Mouse (Mus musculus) cortical plate, adult 2 months (tissue): Measurements from ENCODE around the gene Pawr. TPM values are rescaled to one million over a fixed set of nuclear protein-coding genes. Genes with fewer than 3 reads are reported as not detected.

Experiments
- H3K27ac ChIP-seq: fragments of 200-500 bp; 2 replicates; pipeline ENCODE4 v1.5.1; 2012; ENCODE audit warnings: low read length, control low read depth, inconsistent platforms; ENCODE audit not compliant: insufficient read depth
- H3K4me1 ChIP-seq: fragments of 200-500 bp; 2 replicates; pipeline ENCODE4 v1.6.1; 2011; ENCODE audit warnings: low read length; ENCODE audit not compliant: control insufficient read depth, insufficient read depth
- H3K4me3 ChIP-seq: fragments of 200-500 bp; 2 replicates; pipeline ENCODE4 v1.5.1; 2011; ENCODE audit warnings: mild to moderate bottlenecking, low read length, control low read depth; ENCODE audit not compliant: insufficient read depth
- CTCF ChIP-seq: fragments of 200-500 bp; IDR thresholded peaks from 2 replicates; pipeline ENCODE4 v1.5.1; 2011; ENCODE audit warnings: mild to moderate bottlenecking, control low read depth, low read length; ENCODE audit not compliant: insufficient read depth; ENCODE audit errors: extremely low read depth
- POLR2A ChIP-seq: fragments of 200-500 bp; IDR thresholded peaks from 2 replicates; pipeline ENCODE4 v1.6.1; 2011; ENCODE audit warnings: mild to moderate bottlenecking, low read length, control low read depth; ENCODE audit not compliant: insufficient read depth; ENCODE audit errors: extremely low read depth
- polyA plus RNA-seq: library from polyadenylated mRNA; depleted of rRNA; stranded (reverse); fragments of >200 nt; gene quantifications from 2 replicates; pipeline ENCODE4 v1.2.3, GENCODE M21; 2012

Gene Pawr
- polyA plus RNA-seq, 1 experiment = 2.8 TPM

GRCm38 (mm10) chr10:108380715-108381114 lies 48.8 kb downstream of the Pawr start:
- Histone ChIP-seq H3K4me3 (no peak overlapping the region), H3K4me1 (no peaks in the 10 kb centered on the region), H3K27ac (no peak overlapping the region)
- TF ChIP-seq POLR2A (no peak), CTCF (no peak)

GRCm38 (mm10) chr10:108384153-108384769 lies 52.3 kb downstream of the Pawr start:
- Histone ChIP-seq H3K27ac (no peak overlapping the region), H3K4me3 (no peak overlapping the region), H3K4me1 (peaks cover 2% of the 10 kb centered on the region; the same call in 1 of the 2 replicates)
- TF ChIP-seq POLR2A (no peak), CTCF (no peak)

- Histone ChIP-seq H3K4me1 (peaks cover 2% of the 10 kb centered on the region; the same call in 1 of the 2 replicates), H3K4me3 (no peak overlapping the region), H3K27ac (no peak overlapping the region)
- TF ChIP-seq CTCF = no peak
- TF ChIP-seq POLR2A = no peak
Measured at GRCm38 (mm10) chr10:108385480-108385955, 53.6 kb downstream of the Pawr start.

GRCm38 (mm10) chr10:108388410-108388915 lies 56.5 kb downstream of the Pawr start:
- H3K4me3 ChIP-seq = no peak overlapping the region
- H3K27ac ChIP-seq = no peak overlapping the region
- TF ChIP-seq CTCF = no peak
- peaks cover 2% of the 10 kb centered on the region; the same call in 1 of the 2 replicates for H3K4me1 ChIP-seq

GRCm38 (mm10) chr10:108389178-108389926 lies 57.4 kb downstream of the Pawr start:
- H3K27ac ChIP-seq = no peak overlapping the region
- TF ChIP-seq CTCF = no peak
- no peak for TF ChIP-seq POLR2A
- H3K4me1 ChIP-seq = peaks cover 2% of the 10 kb centered on the region; the same call in 1 of the 2 replicates
- no peak overlapping the region for H3K4me3 ChIP-seq

- Histone ChIP-seq H3K27ac (no peak overlapping the region), H3K4me3 (no peak overlapping the region), H3K4me1 (peaks cover 2% of the 10 kb centered on the region; the same call in 1 of the 2 replicates)
- no peak for TF ChIP-seq CTCF
- TF ChIP-seq POLR2A = no peak
Measured at GRCm38 (mm10) chr10:108389927-108390287, 58.0 kb downstream of the Pawr start.

GRCm38 (mm10) chr10:108391370-108391902 lies 59.5 kb downstream of the Pawr start:
- Histone ChIP-seq H3K4me3 (no peak overlapping the region), H3K27ac (no peak overlapping the region), H3K4me1 (no peaks in the 10 kb centered on the region)
- no peak for TF ChIP-seq POLR2A
- no peak for TF ChIP-seq CTCF

- H3K4me3 ChIP-seq = no peak overlapping the region
- H3K4me1 ChIP-seq = no peaks in the 10 kb centered on the region
- TF ChIP-seq POLR2A (no peak), CTCF (no peak)
- no peak overlapping the region for H3K27ac ChIP-seq
Measured at GRCm38 (mm10) chr10:108392151-108392550, 60.2 kb downstream of the Pawr start.

- Histone ChIP-seq H3K27ac (no peak overlapping the region), H3K4me3 (no peak overlapping the region), H3K4me1 (no peaks in the 10 kb centered on the region)
- TF ChIP-seq POLR2A = no peak
- TF ChIP-seq CTCF = no peak
Measured at GRCm38 (mm10) chr10:108394306-108394705, 62.4 kb downstream of the Pawr start.
